Mouse (Mus musculus) liver, embryonic 13.5 days (tissue): ENCODE data around the gene Ccdc40. TPM values are rescaled to one million over a fixed set of nuclear protein-coding genes. Genes with fewer than 3 reads are reported as not detected.

ENCODE experiments used
- ATAC-seq: fragments of 200-750 bp; cut with Nextera tagmentation; 2 replicates; pipeline ENCODE4 v1.8.0; 2017; ENCODE audit warnings: low read depth, mild to moderate bottlenecking, moderate number of reproducible peaks, moderate library complexity
- DNase-seq: peaks from one replicate; pipeline ENCODE4 v3.0.0; 2022
- H3K27ac ChIP-seq: fragments of 300-500 bp; sonication (generic); 2 replicates; pipeline ENCODE4 v1.5.1; 2015; ENCODE audit warnings: moderate library complexity, mild to moderate bottlenecking, inconsistent platforms
- H3K27me3 ChIP-seq: fragments of 300-500 bp; sonication (generic); 2 replicates; pipeline ENCODE4 v1.6.1; 2015; ENCODE audit warnings: mild to moderate bottlenecking, inconsistent platforms
- H3K36me3 ChIP-seq: fragments of 300-500 bp; sonication (generic); 2 replicates; pipeline ENCODE4 v1.6.1; 2015; ENCODE audit warnings: mild to moderate bottlenecking, inconsistent platforms
- H3K4me1 ChIP-seq: fragments of 300-500 bp; sonication (generic); replicated peaks from 2 replicates; pipeline ENCODE4 v1.6.1; 2015; ENCODE audit warnings: inconsistent platforms
- H3K4me2 ChIP-seq: fragments of 300-500 bp; sonication (generic); 2 replicates; pipeline ENCODE4 v1.6.1; 2015; ENCODE audit warnings: inconsistent platforms, mild to moderate bottlenecking, moderate library complexity
- H3K4me3 ChIP-seq: fragments of 300-500 bp; sonication (generic); replicated peaks from 2 replicates; pipeline ENCODE4 v1.5.1; 2015; ENCODE audit warnings: mild to moderate bottlenecking, inconsistent platforms
- H3K9ac ChIP-seq: fragments of 300-500 bp; sonication (generic); 2 replicates; pipeline ENCODE4 v1.6.1; 2015; ENCODE audit warnings: mild to moderate bottlenecking, inconsistent platforms
- H3K9me3 ChIP-seq: fragments of 300-500 bp; sonication (generic); replicated peaks from 2 replicates; pipeline ENCODE4 v1.6.1; 2016; ENCODE audit warnings: inconsistent platforms
- WGBS: fragments of 180-500 bp; shearing (Covaris S2); methylation state at CpG from one replicate; pipeline ENCODE4 v1.1.7; 2015; ENCODE audit not compliant: insufficient replicate concordance; 5-methylcytosine and 5-hydroxymethylcytosine counted together
- polyA plus RNA-seq: library from polyadenylated mRNA; unstranded; fragments of >200 nt; fragmentation: Nextera tagmentation; extraction: Ambion mirVana; gene quantifications from 2 replicates; pipeline ENCODE4 v1.2.1, GENCODE M21; 2015

Ccdc40 gene
- polyA plus RNA-seq, 1 experiment from 2014 or later, result 1.4 TPM

DNA sequence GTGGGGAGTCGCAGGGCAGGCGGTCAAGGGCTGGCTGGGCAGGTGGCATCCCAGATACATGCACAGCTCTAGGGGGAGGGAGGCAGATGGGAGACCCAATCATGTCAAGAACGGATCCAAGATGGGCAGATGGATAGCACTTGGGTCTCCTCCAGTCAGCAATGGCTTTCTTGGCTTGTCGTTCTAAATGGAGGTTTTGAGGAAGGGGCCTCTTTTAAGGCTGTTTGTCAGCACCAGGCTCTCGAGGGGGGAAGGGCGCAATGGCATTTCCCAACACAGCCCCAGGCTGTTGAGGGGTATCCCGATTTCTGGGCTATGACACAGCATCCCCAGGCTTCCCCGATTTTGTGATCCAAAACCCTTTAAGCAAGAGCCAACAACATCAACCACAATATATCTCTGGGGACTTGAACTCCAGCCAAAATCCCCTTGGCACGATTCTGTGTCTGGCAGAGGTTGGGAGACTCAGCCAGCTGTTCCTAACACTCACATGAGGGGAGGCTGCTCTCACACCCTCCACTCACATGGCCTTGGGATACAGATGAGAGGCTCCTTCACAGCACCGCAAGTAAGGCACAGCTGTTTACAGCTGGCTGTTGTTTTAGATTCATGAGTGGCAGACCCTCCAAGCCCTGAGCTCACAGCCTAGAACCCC is 18.9 kb upstream of the Ccdc40 start:
- peaks cover 20% of the 10 kb centered on the region for H3K4me1 ChIP-seq
- DNase-seq (no peak), ATAC-seq (no peak)
- no peak overlapping the region for H3K4me2 ChIP-seq
- H3K9ac ChIP-seq, result no peak overlapping the region
- WGBS, result 74% methylated on average over 10 of the region's 10 CpGs
- H3K36me3 ChIP-seq, result peaks cover 3% of the 10 kb centered on the region; the same call in 1 of the 2 replicates
- H3K27me3 ChIP-seq, result no peaks in the 10 kb centered on the region
- no peak overlapping the region for H3K27ac ChIP-seq
- no peaks in the 10 kb centered on the region for H3K9me3 ChIP-seq
- no peak overlapping the region for H3K4me3 ChIP-seq

DNA sequence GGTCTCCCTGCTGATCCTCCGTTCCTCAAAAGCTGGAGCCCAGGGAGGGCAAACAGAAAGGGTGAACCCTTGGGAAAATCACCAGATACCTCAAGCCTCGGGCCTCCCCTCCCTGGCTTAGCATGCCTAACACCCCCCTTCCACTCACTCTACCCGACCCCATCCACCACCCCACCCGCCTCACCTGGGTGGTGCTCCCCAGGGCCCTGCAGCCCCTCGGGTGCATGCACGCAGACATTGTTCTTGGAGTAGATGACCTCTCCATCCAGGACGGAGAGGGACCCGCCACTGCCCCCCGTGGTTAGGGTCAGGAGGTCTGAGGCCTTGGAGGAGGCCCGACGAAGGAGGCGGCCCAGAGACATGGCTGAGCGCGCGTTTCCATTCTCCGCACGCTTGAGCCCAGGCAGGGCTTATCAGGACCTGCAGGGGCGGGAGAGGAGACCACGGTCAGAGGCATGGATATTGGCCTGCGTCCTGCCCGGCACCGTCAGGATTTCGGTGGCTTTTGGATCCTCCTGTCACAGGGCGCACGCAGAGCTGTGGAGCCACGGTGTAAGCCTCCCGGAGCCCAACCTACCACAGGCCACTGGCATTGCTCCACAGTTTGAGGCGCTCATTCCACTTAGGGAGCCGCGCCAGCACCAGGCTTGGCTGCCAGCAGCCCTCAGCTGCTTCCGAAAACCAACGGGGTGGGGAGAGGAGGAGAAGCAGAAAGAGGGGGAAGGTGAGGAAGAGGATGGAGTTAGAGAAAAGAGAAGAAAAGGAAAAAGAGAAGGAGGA is 17.9 kb upstream of the Ccdc40 start:
- 72% methylated on average over 32 of the region's 32 CpGs for WGBS
- Histone ChIP-seq H3K4me1 (peaks cover 28% of the 10 kb centered on the region), H3K27ac (no peak overlapping the region), H3K36me3 (peaks cover 3% of the 10 kb centered on the region; the same call in 1 of the 2 replicates), H3K4me2 (no peak overlapping the region), H3K4me3 (no peak overlapping the region), H3K27me3 (no peaks in the 10 kb centered on the region), H3K9ac (no peak overlapping the region), H3K9me3 (no peaks in the 10 kb centered on the region)
- DNase-seq, result no peak
- ATAC-seq, result no peak

DNA sequence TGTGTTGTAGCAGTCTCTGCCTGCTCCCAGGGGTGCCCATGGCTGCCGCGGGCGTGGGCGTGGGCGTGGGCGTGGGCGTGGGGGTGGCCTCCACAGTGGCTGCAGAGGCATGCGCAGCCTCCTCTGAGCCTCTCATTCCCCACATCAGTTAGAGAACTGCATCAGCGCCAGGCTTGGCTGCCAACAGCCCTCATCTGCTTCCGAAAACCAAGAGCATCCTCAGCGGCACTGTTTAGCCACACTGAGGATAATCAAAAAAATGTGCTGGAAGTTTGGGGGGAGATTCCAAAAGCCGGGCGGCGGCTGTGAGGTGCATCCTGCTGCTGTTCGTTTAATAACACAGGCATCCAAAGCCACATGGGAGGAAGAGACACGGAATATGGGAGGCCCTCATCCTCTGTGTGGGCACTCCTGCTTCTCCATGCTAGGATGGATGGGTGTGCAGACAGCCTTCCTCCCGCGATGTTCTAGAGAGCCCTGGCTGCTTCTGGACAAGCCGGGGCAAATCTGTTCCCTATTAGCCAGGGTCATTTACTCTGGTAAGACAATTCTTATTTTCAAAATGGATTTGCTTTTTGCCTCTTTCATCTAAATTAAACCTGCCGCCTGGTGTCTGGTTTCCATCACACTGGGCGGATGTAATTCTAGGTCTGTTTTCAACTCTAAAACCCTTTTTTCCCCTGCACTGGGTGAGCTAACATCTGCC is 16.6 kb upstream of the Ccdc40 start:
- DNase-seq (no peak), ATAC-seq (no peak)
- Histone ChIP-seq H3K4me2 (no peak overlapping the region), H3K27ac (no peak overlapping the region), H3K4me3 (no peak overlapping the region), H3K27me3 (no peaks in the 10 kb centered on the region), H3K36me3 (peaks cover 3% of the 10 kb centered on the region; the same call in 1 of the 2 replicates), H3K4me1 (peaks cover 38% of the 10 kb centered on the region), H3K9me3 (no peaks in the 10 kb centered on the region), H3K9ac (no peak overlapping the region)
- WGBS, result 79% methylated on average over 21 of the region's 21 CpGs

DNA sequence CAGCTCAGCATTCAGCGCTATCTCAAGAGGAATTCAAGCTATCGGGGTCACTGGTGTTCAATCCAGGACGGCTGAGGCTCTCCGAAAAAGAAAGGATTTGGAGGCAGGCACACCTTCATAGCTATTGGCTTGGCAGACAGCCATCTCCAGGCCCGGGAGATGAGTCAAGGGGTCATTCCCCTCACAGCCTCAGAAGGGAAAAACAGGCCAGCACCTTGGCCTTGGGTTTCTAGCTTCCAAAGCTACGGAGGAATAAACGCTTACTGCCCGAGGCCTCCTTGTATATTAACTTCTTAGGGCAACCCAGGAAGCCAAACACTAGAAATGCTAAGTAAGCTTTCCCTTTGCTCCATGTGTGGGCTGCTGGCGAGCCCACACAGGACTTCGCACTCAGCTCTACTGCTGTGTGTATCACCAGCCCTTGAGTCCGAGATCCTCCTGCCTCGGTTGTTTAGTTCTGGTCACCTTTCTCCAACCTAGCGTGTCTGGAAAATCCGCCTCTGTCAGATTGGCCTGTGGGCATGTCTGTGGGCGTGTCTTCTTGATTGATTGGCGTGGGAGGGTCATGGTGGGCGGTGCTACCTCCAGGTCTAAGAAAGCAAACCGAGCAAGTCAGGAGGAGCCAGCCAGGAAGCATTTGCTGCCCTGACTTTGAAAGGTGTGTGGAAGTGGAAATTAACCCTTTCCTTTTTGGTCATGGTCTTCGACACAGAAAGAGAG is 15.0 kb upstream of the Ccdc40 start:
- Histone ChIP-seq H3K36me3 (no peaks in the 10 kb centered on the region), H3K4me1 (peaks cover 38% of the 10 kb centered on the region), H3K4me2 (no peak overlapping the region), H3K27ac (no peak overlapping the region), H3K27me3 (no peaks in the 10 kb centered on the region), H3K4me3 (no peak overlapping the region), H3K9me3 (no peaks in the 10 kb centered on the region), H3K9ac (no peak overlapping the region)
- no peak for ATAC-seq
- WGBS, result 59% methylated on average over 19 of the region's 19 CpGs
- DNase-seq, result no peak

DNA sequence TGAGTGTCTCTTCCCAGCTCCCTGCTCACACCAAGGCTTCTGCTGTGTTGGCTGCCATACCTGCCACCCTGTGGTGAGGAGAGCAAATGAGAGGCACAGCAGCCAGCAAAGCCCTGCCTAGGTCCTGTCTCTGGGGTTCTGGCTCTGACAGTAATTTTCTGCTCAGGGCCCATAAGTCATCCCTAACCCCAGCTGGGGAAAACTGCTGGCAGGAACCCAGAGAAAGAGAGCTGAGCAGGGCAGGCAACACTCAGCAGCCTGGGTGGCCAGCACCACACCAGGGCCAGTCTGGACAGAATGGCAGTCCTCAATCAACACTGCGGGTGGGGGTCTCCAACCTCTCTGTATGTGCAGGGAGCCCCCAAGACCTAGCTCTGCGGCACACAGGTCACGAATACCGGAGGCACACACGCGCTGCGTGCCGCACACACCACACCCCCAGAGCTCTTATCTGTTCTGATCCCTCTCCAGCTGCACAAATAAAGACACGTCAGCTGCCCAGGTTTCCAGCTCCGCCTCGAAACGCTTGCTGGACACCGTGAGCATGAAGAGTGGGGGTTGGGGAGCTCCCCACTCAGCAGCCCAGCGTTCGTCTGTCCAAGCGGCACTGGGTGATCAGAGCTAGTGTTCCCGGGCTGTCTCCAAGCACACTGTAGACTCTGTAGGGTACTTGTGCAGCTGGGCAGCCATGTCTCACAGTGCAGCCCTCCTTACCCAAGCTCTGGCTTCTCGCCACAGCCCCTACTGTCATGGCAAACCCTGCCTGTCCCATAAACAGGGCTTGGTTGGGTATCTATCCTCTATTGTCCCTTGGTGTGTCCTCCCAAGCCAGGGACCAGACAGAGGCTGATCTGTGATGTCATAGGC is 13.1 kb upstream of the Ccdc40 start:
- Histone ChIP-seq H3K4me3 (peak overlapping the region; percentile 20), H3K27ac (peak overlapping the region; percentile 72), H3K9me3 (no peaks in the 10 kb centered on the region), H3K36me3 (no peaks in the 10 kb centered on the region), H3K4me1 (peaks cover 45% of the 10 kb centered on the region), H3K9ac (peak overlapping the region; percentile 56), H3K4me2 (peak overlapping the region; percentile 66), H3K27me3 (no peaks in the 10 kb centered on the region)
- peak; percentile 44 for DNase-seq
- WGBS, result 9% methylated on average over 18 of the region's 18 CpGs
- peak; percentile 79 for ATAC-seq

DNA sequence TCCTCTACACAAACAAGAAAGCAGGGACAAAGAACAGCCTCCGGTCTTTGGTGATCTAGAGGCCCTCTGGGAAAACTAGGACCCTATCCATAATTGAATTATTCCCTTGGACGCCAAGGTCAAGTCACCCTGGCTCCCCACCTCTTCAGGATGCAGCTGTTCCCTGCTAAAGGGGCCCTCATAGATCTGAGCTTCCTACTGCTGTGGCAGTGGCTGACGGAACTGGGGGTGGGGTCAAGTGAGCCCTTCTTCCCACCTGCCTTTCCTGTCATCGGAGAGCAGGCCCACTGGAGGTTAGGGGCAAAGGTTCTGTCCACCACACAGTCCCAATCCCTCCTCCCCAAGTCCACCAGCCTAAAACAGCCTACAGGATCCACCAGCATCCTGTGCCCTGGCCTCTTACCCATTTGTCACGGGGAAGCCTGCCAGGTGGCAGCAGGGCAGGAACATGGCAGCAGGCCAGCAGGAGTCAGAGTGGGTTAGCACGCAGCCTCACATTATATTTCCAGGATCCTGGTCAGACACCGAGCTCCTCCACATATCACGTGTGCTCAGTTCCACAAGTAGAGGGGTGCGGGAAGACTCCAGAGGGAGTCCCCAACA is 12.4 kb upstream of the Ccdc40 start:
- Histone ChIP-seq H3K4me1 (peaks cover 45% of the 10 kb centered on the region), H3K27me3 (no peaks in the 10 kb centered on the region), H3K9me3 (no peaks in the 10 kb centered on the region), H3K36me3 (no peaks in the 10 kb centered on the region), H3K9ac (peak overlapping the region; percentile 56), H3K4me2 (peak overlapping the region; percentile 66), H3K27ac (peak overlapping the region; percentile 72; the same call in 1 of the 2 replicates), H3K4me3 (no peak overlapping the region)
- no peak for DNase-seq
- ATAC-seq, result peak; percentile 34; the same call in 1 of the 2 replicates
- WGBS, result 41% methylated on average over 9 of the region's 9 CpGs

DNA sequence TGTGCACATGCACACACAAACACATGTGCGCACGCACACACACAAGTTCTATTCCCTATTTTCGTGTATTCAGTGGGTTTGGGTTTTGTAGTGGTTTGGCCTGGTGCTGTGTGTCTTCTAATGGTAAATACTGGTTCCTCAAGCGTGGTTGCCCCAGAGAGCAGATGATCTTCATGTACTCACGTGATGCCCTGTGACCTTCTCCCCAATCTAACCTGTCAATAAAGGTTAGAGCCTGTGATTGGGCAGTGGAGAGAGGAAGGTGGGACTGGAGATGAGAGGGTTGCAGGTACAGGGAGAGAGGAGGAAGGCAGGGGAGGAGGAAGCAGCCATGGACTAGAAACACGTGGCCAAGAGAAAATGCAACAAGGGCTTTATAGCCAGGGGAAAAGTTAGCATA is 10.5 kb upstream of the Ccdc40 start:
- Histone ChIP-seq H3K4me2 (no peak overlapping the region), H3K4me3 (no peak overlapping the region), H3K27ac (no peak overlapping the region), H3K27me3 (no peaks in the 10 kb centered on the region), H3K9me3 (no peaks in the 10 kb centered on the region), H3K9ac (no peak overlapping the region), H3K4me1 (peaks cover 40% of the 10 kb centered on the region), H3K36me3 (no peaks in the 10 kb centered on the region)
- ATAC-seq (no peak), DNase-seq (no peak)
- 72% methylated on average over 6 of the region's 6 CpGs for WGBS

DNA sequence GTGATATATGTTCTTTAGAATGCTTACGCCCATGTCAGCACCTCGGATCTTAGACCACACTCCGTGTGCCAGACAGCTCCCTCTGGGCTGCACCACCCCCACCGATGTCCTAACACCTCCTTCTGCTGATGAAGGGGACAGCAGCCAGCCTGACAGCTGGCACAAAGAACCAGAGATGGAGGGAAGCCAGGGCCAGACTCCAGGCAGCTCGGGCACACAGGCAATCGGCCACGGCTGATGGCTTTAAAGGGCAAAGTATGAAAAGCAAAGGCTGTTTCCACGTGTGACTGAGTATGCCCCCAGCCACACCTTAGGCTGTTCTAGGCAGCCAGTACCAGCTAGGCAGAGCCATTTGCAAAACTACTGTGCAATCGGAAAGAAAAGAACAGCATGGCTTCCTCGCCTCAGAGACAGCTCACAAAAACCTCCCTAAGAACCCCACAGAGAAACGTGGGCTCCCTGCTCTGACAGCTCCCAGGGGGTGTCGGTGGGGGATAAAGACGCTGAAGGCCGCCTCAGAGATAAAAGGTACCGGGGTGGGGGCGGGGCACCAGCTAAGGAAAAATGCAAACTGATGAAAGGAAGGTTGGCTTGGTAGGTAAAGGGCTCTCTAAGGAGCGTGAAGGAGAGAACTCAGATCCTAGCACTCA is 8.4 kb upstream of the Ccdc40 start:
- ATAC-seq (no peak), DNase-seq (no peak)
- no peaks in the 10 kb centered on the region for H3K36me3 ChIP-seq
- H3K27me3 ChIP-seq, result no peaks in the 10 kb centered on the region
- no peak overlapping the region for H3K9ac ChIP-seq
- 37% methylated on average over 17 of the region's 17 CpGs for WGBS
- peaks cover 22% of the 10 kb centered on the region for H3K4me1 ChIP-seq
- H3K4me2 ChIP-seq, result no peak overlapping the region
- no peaks in the 10 kb centered on the region for H3K9me3 ChIP-seq
- no peak overlapping the region for H3K27ac ChIP-seq
- H3K4me3 ChIP-seq, result no peak overlapping the region

DNA sequence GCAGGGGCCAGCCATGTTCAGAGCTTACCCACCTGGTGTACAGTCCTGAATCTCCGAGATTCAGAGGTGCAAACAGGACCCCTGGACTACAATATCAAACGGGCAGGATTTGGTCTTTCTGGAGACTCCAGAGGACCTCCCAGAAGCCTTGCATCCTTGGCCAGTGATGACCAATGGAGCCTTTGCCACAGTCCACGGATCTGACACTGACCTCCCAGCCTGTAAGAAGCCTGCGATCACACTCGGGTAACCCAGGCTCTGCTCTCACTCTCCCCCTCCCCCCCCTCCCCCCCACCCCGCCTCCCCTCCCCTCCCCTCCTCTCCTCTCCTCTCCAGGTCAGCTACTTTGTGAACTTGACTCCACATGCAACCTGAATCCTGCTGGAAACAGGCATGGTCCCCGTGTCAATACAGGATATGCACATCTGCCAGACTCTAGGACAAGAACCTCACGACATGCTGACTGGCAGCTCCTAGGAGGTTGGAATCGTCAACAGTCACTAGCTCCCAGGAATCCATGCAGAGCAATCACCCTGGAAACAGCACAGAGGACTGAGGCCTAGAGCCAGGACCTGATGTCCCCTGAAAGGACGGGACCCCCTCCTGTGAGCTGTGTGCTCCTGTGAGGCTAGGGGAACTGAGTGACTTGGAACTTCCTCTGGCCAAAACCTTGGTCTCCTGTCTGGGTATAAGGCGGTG is 6.4 kb upstream of the Ccdc40 start:
- H3K27me3 ChIP-seq, result peaks cover 17% of the 10 kb centered on the region
- H3K4me3 ChIP-seq, result no peak overlapping the region
- no peaks in the 10 kb centered on the region for H3K9me3 ChIP-seq
- ATAC-seq (no peak), DNase-seq (no peak)
- H3K4me2 ChIP-seq, result no peak overlapping the region
- H3K4me1 ChIP-seq, result peaks cover 8% of the 10 kb centered on the region; the same call in 1 of the 2 replicates
- H3K9ac ChIP-seq, result no peak overlapping the region
- H3K27ac ChIP-seq, result no peak overlapping the region
- 56% methylated on average over 10 of the region's 11 CpGs for WGBS
- no peaks in the 10 kb centered on the region for H3K36me3 ChIP-seq
